Mouse (Mus musculus): ENCODE measurements around the gene Myo10.

- TF ChIP-seq POLR2A (IDR thresholded peaks at IDR 0.05; ENCODE audit: low read depth, low read length) (no peak), CTCF (IDR thresholded peaks at IDR 0.05; ENCODE audit: borderline replicate concordance, insufficient read depth, low read length) (no peak)
Measured at GRCm38 (mm10) chr15:25715996-25716395, 93.7 kb downstream of the Myo10 start.

All from embryonic fibroblast, embryonic 13.5 days (primary cell).